Mouse (Mus musculus): ENCODE measurements at regions not wholly inside any gene's neighbourhood (a gene's known extent, or its start where the extent isn't known, plus 50 kb on each side); places are given as distances from the start of the nearest gene placed in this dataset.

DNA sequence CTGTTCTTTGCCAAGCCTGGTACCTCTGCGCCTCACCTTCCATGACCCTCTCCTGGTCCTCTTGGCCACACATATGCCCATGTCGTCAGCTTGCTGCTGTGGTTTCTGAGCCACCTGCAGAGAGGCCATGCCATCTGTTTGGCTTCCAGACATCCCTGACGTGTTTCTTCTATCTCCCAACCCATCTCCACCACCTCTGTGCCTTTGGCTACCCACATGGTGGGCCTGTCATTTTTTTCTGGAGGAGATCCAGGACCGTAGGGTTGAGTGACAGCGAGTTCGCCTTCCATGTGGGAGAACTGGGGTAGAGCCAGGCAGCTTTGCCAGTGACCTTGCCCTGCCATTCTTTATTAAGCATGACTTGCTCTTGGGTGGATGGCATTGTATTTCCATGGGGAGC lies 278.4 kb upstream of the Thsd7b start:
- Histone ChIP-seq H3K9me3 (replicated peaks; ENCODE audit: low read length) (no peaks in the 10 kb centered on the region), H3K4me1 (replicated peaks; ENCODE audit: insufficient read depth, low read length) (no peaks in the 10 kb centered on the region), H3K27ac (no peak overlapping the region), H3K36me3 (ENCODE audit: insufficient read depth, low read length) (no peaks in the 10 kb centered on the region), H3K4me2 (ENCODE audit: low read length) (no peak overlapping the region), H3K27me3 (ENCODE audit: insufficient read depth, low read length) (no peaks in the 10 kb centered on the region), H3K9ac (ENCODE audit: low read depth, low read length) (no peak overlapping the region), H3K4me3 (replicated peaks; ENCODE audit: low read depth, low read length) (no peak overlapping the region)
- DNase-seq (ENCODE audit: low spot score) (no peak), ATAC-seq (replicated peaks; ENCODE audit: low FRiP score, low read depth) (no peak)
- no peak for TF ChIP-seq CTCF (IDR thresholded peaks at IDR 0.05; ENCODE audit: low read depth)
- WGBS = 74% methylated on average over 6 of the region's 6 CpGs

DNA sequence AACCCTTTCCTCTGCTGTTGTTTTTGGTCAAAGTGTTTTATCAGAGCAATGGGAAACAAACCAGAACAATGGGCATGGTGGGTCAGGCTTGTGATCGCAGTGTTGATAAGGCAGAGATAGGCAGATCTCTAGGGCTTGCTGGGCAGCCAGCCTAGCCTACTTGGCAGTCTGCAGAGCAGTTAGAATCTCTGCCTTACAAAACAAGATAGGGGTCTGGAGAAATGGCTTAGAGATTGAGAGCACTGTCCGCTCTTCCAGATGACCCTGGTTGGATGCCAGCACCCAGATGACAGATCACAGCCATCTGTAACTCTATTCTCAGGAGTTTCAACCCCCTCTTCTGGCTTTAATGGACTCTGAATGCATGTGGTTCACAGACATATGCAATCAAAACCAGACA lies 289.7 kb upstream of the Thsd7b start:
- no peak for ATAC-seq (replicated peaks; ENCODE audit: low FRiP score, low read depth)
- H3K4me3 ChIP-seq (replicated peaks; ENCODE audit: low read depth, low read length) = no peak overlapping the region
- no peak overlapping the region for H3K27ac ChIP-seq
- no peak overlapping the region for H3K9ac ChIP-seq (ENCODE audit: low read depth, low read length)
- WGBS = 83% methylated on average over 2 of the region's 2 CpGs
- H3K9me3 ChIP-seq (replicated peaks; ENCODE audit: low read length) = no peaks in the 10 kb centered on the region
- no peak overlapping the region for H3K4me2 ChIP-seq (ENCODE audit: low read length)
- no peak for TF ChIP-seq CTCF (IDR thresholded peaks at IDR 0.05; ENCODE audit: low read depth)
- no peaks in the 10 kb centered on the region for H3K27me3 ChIP-seq (ENCODE audit: insufficient read depth, low read length)
- H3K4me1 ChIP-seq (replicated peaks; ENCODE audit: insufficient read depth, low read length) = no peaks in the 10 kb centered on the region
- H3K36me3 ChIP-seq (ENCODE audit: insufficient read depth, low read length) = no peaks in the 10 kb centered on the region
- DNase-seq (ENCODE audit: low spot score) = no peak

DNA sequence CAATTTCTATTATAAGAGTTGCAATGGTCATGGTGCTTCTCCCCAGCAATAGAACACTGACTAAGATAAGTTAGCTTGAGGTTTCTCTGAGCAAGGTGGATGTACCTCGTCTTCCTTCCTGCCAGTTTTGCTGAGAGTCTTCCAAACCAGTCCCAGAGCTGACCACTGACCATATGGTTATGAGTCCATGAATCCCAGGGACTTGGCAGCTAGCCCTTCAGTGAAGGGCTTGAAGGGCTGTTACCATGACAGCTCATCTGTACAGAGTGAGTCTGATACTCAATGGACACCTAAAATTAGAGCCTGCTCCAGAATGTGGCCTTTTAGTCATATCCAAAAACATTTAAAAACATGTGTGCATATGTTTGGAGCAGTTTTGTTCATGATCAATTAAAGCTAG lies 297.5 kb upstream of the Thsd7b start:
- no peak overlapping the region for H3K4me3 ChIP-seq (replicated peaks; ENCODE audit: low read depth, low read length)
- H3K9ac ChIP-seq (ENCODE audit: low read depth, low read length) = no peak overlapping the region
- no peaks in the 10 kb centered on the region for H3K36me3 ChIP-seq (ENCODE audit: insufficient read depth, low read length)
- H3K27ac ChIP-seq = no peak overlapping the region
- no peak for DNase-seq (ENCODE audit: low spot score)
- no peak for ATAC-seq (replicated peaks; ENCODE audit: low FRiP score, low read depth)
- no peak for TF ChIP-seq CTCF (IDR thresholded peaks at IDR 0.05; ENCODE audit: low read depth)
- no peaks in the 10 kb centered on the region for H3K27me3 ChIP-seq (ENCODE audit: insufficient read depth, low read length)
- WGBS = 84% methylated on average over 1 of the region's 1 CpGs
- H3K9me3 ChIP-seq (replicated peaks; ENCODE audit: low read length) = no peaks in the 10 kb centered on the region
- no peaks in the 10 kb centered on the region for H3K4me1 ChIP-seq (replicated peaks; ENCODE audit: insufficient read depth, low read length)
- no peak overlapping the region for H3K4me2 ChIP-seq (ENCODE audit: low read length)

GRCm38 (mm10) chr1:128951436-128951835 lies 321.7 kb upstream of the Thsd7b start:
- Histone ChIP-seq H3K9ac (ENCODE audit: low read depth, low read length) (no peak overlapping the region), H3K9me3 (replicated peaks; ENCODE audit: low read length) (no peaks in the 10 kb centered on the region), H3K36me3 (ENCODE audit: insufficient read depth, low read length) (no peaks in the 10 kb centered on the region), H3K4me2 (ENCODE audit: low read length) (no peak overlapping the region), H3K4me3 (replicated peaks; ENCODE audit: low read depth, low read length) (no peak overlapping the region), H3K27me3 (ENCODE audit: insufficient read depth, low read length) (no peaks in the 10 kb centered on the region), H3K27ac (no peak overlapping the region), H3K4me1 (replicated peaks; ENCODE audit: insufficient read depth, low read length) (no peaks in the 10 kb centered on the region)
- WGBS = 76% methylated on average over 2 of the region's 2 CpGs
- no peak for TF ChIP-seq CTCF (IDR thresholded peaks at IDR 0.05; ENCODE audit: low read depth)
- DNase-seq (ENCODE audit: low spot score) = no peak
- ATAC-seq (replicated peaks; ENCODE audit: low FRiP score, low read depth) = no peak

DNA sequence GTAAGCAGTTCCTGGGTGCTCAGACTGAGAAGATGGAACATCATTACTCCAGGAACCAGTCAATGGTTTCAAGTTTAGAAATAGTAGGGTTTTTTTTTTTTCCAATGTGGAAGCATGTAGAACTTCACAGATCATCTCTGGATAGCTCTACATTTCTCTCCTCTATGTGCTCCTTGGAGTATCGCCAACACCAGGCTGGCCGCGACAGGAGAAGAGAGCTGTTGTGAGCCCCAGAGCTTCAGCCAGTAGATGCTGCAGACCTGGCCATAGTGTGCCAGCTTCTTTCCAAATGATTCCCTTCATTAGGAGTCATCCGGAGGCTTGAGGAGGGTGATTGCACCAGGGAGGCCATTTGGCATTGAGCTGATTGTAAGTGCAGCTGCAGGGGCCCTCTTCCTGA lies 322.6 kb upstream of the Thsd7b start:
- DNase-seq (ENCODE audit: low spot score) (no peak), ATAC-seq (replicated peaks; ENCODE audit: low FRiP score, low read depth) (no peak)
- Histone ChIP-seq H3K27ac (no peak overlapping the region), H3K36me3 (ENCODE audit: insufficient read depth, low read length) (no peaks in the 10 kb centered on the region), H3K9me3 (replicated peaks; ENCODE audit: low read length) (no peaks in the 10 kb centered on the region), H3K4me2 (ENCODE audit: low read length) (no peak overlapping the region), H3K27me3 (ENCODE audit: insufficient read depth, low read length) (no peaks in the 10 kb centered on the region), H3K4me3 (replicated peaks; ENCODE audit: low read depth, low read length) (no peak overlapping the region), H3K9ac (ENCODE audit: low read depth, low read length) (no peak overlapping the region), H3K4me1 (replicated peaks; ENCODE audit: insufficient read depth, low read length) (no peaks in the 10 kb centered on the region)
- WGBS = 73% methylated on average over 4 of the region's 4 CpGs
- TF ChIP-seq CTCF (IDR thresholded peaks at IDR 0.05; ENCODE audit: low read depth) = no peak

GRCm38 (mm10) chr1:128914811-128915210 lies 322.7 kb upstream of the Cxcr4 start:
- no peak overlapping the region for H3K4me2 ChIP-seq (ENCODE audit: low read length)
- ATAC-seq (replicated peaks; ENCODE audit: low FRiP score, low read depth) (no peak), DNase-seq (ENCODE audit: low spot score) (no peak)
- TF ChIP-seq CTCF (IDR thresholded peaks at IDR 0.05; ENCODE audit: low read depth) = no peak
- H3K9me3 ChIP-seq (replicated peaks; ENCODE audit: low read length) = no peaks in the 10 kb centered on the region
- no peak overlapping the region for H3K9ac ChIP-seq (ENCODE audit: low read depth, low read length)
- no peaks in the 10 kb centered on the region for H3K27me3 ChIP-seq (ENCODE audit: insufficient read depth, low read length)
- H3K36me3 ChIP-seq (ENCODE audit: insufficient read depth, low read length) = no peaks in the 10 kb centered on the region
- H3K27ac ChIP-seq = no peak overlapping the region
- 83% methylated on average over 1 of the region's 1 CpGs for WGBS
- H3K4me1 ChIP-seq (replicated peaks; ENCODE audit: insufficient read depth, low read length) = no peaks in the 10 kb centered on the region
- H3K4me3 ChIP-seq (replicated peaks; ENCODE audit: low read depth, low read length) = no peak overlapping the region

DNA sequence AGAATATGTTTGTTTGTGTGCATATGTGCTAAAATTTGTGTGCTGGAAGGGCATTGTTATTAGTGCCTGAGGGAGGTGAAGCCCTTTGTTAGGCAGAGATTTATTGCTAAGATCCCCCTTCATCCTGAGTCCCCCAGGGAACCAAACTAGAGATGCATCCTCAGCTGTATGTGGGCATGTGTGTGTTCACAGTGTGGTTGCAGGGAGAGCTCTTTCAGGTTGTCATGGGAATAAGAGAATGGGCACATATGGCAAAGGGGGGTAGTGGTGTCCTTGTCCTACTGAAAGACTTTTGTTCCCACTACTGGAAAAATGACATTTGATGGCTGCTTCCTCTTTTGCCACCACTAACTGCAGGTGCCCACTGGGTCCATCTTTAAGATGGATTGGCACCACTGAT lies 320.4 kb upstream of the Cxcr4 start:
- Histone ChIP-seq H3K4me2 (ENCODE audit: low read length) (no peak overlapping the region), H3K9ac (ENCODE audit: low read depth, low read length) (no peak overlapping the region), H3K4me1 (replicated peaks; ENCODE audit: insufficient read depth, low read length) (no peaks in the 10 kb centered on the region), H3K4me3 (replicated peaks; ENCODE audit: low read depth, low read length) (no peak overlapping the region), H3K27ac (no peak overlapping the region), H3K27me3 (ENCODE audit: insufficient read depth, low read length) (no peaks in the 10 kb centered on the region), H3K9me3 (replicated peaks; ENCODE audit: low read length) (no peaks in the 10 kb centered on the region), H3K36me3 (ENCODE audit: insufficient read depth, low read length) (no peaks in the 10 kb centered on the region)
- TF ChIP-seq CTCF (IDR thresholded peaks at IDR 0.05; ENCODE audit: low read depth) = no peak
- ATAC-seq (replicated peaks; ENCODE audit: low FRiP score, low read depth) = no peak
- DNase-seq (ENCODE audit: low spot score) = no peak
